Mouse (Mus musculus): ENCODE measurements around the gene Rasgrp2.

- no peak for TF ChIP-seq CTCF (IDR thresholded peaks at IDR 0.05; ENCODE audit: control insufficient read depth, insufficient read depth, insufficient read length)
- no peak for TF ChIP-seq MAX (IDR thresholded peaks at IDR 0.05)
- TF ChIP-seq FOSL1 (IDR thresholded peaks at IDR 0.05; ENCODE audit: insufficient read depth, low read length, poor library complexity, severe bottlenecking) = no peak
- no peak for TF ChIP-seq CEBPB (IDR thresholded peaks at IDR 0.05; ENCODE audit: low read depth)
- no peak for TF ChIP-seq MYOG (IDR thresholded peaks at IDR 0.05; ENCODE audit: control insufficient read depth, extremely low read depth, insufficient read length)
Measured at GRCm38 (mm10) chr19:6425595-6425994, 26.5 kb downstream of the Rasgrp2 start.

Measured in C2C12 (cell line).